Mouse (Mus musculus) spleen, embryonic (tissue): ENCODE measurements at regions not wholly inside any gene's neighbourhood (a gene's known extent, or its start where the extent isn't known, plus 50 kb on each side); places are given as distances from the start of the nearest gene placed in this dataset.
"Not testable (repeated sequence)": the region's sequence is repeated elsewhere in the genome, so short reads cannot be mapped to it uniquely, and the experiment has no call there.

Source experiments
- CTCF ChIA-PET: fragments of 350-600 bp; sonication (Branson Sonifier 250); formaldehyde crosslinking; loops from one replicate; lab custom pipeline; 2022; lab: Charles Lee

DNA sequence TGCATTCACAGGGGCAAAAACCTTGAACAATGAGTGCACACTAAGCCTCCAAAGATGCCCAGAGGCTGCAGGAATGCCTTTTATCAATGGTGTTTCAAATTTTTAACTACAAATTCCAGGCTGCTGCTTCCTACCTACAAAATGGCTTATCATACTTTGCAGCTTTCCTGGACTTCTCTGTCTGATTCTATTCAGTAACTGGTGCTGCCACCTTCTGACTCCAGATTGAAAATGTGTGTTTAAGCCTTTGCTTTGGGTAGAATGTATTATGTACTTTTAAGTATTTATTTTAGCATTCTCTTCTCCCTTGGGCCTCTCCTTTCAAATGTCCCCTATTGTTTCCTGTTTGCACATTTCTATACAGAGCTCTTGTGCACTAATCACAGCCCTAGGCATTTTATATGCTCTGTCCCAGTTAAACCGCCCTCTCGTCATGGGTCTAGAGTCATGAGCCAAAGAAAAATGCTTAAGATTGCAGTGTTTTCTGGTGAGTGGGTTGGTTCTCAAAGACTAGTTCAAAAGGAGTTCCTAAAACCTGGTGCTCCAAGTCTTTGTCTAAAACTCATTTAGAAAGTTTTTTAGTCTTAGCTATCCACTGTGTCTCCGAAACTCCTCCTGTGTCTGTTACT lies 472.3 kb upstream of the Dpp10 start:
- CTCF ChIA-PET = no interaction called here

DNA sequence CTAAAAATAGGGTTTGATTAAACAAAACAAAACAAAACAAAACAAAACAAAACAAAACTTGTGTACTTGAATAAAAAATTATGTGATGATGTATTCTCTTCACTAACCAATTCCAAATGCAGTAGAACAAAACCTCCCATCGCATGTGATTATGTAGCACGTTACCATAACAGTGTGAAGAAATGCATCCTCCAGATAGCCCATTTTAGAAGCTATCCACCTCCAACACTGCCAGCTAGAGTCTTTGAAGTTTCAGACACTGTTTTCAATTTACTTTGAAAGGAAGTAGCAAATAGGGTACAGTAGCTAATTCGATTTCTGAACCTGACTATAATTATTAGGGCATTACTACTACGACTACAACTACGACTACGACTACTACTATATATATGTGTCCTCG lies 465.1 kb upstream of the Dpp10 start:
- CTCF ChIA-PET = no interaction called here

DNA sequence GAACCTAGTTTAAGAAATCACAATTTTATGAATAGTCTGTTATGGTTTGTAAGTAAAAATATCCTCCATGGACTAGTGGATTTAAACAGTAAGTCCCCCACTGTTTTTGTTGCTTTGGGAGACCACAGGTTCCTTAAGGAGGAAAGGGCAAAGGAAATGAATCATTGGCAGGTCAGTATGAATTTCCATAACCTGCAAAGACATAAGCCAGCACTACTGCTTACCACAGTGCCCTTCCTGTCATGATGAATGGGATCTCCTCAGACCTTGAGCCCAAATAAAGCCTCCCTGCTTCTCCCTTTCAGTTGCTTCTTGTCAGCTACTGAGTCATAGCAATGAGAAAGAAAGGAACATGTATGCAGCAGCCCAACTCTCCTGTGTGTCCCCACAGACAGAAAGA lies 443.1 kb upstream of the Dpp10 start:
- CTCF ChIA-PET = no interaction called here

DNA sequence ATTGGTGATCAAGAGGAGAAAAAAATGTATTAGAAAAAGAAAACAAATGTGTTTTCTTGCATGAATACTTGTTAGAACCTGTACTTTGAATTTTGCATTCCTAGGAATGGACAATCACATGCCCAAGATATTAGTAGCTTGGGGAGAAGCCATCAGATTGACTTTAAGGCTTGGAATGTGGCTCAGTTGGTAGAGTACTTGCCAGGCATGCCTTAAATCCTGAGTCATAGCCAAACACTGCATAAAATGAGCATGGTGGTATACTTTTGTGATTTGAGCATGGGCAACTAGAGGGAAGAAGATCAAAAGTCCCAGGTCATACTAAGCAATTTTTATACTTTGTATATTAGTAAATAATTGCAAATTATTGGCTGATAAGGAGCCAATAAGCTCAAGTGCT lies 442.6 kb upstream of the Dpp10 start:
- CTCF ChIA-PET = no interaction called here

DNA sequence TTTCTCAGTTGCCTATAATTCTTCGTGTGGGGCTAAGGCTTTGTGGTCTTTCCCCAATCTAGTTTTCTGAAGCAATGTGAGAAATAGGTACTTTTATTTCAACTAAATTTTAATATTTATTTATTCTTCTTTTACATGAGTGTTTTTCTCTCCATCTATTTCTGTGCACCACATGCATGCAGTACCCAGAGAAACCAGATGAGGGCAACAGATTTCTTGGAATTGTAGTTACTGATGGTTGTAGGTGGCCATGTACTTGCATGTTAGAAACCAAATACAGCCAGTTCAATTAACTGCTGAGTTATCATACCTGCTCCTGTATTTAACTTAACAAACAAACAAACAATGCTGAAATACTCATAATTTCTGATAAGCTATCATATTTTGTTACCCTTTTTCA lies 404.8 kb upstream of the Dpp10 start:
- CTCF ChIA-PET = no interaction called here

DNA sequence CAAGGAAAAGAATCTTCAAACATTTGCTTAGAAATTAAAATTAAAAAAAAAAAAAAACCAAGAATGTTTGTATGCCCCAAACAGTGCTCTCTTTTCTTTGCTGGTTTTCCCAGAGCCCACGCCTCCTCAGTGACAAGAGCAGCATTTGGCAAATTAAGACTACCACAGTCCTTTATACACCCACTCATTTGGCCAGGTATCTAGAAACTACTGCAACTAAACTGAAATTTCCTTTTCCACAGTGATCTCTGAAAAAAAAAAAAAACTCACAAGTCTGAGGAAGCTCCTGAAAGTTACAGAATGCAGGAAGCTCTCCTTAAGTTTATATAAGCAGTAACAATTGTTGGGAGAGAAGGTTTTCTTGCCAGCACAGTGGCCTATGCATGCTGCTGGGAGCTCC lies 394.2 kb upstream of the Dpp10 start:
- CTCF ChIA-PET = interaction anchor here (0.6 kb wide), 1 partner anchor 954 kb away, joined by 3 read pairs; no protein-coding TSS in a partner anchor

DNA sequence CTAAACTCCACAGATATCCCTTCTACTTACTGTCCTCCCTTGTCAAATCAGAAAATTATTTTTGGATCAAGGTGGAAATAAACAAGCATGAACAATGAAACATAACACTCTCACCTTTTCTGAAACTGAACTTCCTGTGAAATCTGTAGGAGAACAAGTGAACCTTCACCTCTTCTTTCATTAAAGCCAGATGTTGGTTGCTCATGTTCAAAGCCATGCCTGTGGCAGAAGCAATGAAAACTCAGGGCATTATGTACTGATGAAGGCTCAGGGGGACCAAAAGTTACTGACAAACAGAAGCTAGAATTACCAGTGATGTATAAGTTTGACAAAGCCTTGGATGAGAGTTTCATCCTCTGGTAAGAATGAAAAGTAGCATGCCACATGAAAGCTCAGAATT lies 390.5 kb upstream of the Dpp10 start:
- CTCF ChIA-PET = no interaction called here

DNA sequence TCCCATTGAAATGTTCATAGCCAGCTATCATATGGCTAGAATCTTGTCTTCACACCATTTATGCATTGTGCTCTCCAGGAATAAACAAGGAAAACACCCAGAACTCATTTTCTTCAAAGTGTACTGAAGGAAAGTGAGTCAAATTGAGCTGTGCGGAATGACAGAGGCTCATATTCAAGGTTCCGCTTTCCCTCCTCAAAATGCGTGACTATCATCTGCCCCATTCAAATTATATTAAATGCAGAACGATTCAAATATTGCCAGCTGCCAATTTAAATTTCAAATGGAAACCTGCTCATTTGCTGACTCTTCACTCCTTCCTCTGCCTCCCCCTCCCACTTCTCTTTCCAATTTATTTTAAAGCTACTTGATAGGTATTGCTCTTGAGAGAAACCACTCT lies 384.2 kb upstream of the Dpp10 start:
- CTCF ChIA-PET = no interaction called here

DNA sequence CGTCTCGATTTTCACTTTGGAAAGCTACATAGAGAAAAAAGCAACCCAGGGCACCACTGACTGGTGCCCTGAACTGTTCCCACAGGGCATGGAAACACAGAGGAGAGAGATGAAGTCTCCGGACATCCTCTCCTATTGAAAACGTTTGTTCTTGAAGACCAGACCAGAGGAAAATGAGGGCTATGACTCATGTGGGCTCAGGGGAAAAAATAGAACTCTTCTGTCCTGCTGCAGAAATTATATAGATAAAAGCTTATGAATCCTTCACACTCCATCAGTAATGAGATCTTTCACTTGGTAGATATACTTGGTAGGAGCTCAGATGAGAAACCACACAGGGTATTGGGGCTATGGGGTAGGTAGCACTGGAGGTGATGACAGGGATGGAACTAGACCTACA lies 371.4 kb upstream of the Dpp10 start:
- CTCF ChIA-PET = no interaction called here

DNA sequence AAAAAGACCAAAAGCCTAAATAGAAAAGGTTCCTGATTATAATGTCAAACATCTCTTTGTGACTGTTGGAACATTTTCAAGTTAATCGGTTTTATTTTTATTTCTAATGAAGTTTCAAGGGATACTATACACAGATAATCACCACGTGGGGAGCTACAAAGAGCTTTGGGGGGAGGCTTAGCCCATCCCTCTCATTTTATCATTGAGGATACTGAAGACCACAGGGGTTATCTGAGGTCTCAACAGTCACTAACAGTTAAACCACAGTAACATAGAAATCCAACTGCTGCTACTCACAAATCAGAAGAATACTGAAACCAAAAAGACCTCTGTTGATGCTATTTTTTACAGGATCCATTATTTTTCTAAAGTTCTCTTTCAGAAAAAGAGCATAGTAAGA lies 364.9 kb upstream of the Dpp10 start:
- CTCF ChIA-PET = no interaction called here

DNA sequence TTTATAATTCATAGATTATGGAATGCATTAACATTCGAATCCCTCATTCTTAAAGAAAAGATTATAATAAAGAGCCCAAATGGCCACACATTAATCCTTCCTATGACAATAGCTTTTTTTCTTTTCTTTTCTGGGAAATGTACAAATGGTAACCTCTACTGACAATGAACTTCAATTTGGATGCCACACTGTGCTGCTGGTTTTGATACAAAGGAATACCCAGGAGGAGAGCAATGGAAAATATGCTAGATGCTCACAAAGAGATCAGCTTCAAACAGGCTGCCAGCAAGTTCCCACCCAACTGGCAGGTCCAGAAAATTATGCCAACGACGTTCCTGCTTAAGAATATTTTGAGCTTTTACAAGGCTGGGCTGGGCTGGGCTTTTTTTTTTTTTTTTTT lies 364.4 kb upstream of the Dpp10 start:
- CTCF ChIA-PET = no interaction called here

DNA sequence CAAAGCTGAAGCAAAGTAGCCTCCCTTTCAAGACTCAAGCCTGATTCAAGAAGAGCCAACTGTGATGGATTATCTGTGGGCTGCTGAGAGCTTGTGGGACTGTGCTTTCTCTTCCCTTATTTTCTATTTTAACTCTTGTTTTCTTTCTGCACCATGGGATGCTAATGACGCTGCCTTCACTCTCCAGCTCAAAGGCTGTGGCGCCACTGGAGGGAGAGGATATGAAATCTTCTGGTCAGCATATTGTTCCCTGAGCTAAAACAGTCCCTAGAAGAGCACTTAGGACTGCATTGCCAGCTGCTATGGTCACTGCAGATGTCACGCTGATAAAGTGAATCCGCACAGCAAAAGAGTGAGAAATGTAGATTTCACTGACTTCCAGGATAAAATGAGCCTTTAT lies 324.2 kb upstream of the Dpp10 start:
- CTCF ChIA-PET = no interaction called here

DNA sequence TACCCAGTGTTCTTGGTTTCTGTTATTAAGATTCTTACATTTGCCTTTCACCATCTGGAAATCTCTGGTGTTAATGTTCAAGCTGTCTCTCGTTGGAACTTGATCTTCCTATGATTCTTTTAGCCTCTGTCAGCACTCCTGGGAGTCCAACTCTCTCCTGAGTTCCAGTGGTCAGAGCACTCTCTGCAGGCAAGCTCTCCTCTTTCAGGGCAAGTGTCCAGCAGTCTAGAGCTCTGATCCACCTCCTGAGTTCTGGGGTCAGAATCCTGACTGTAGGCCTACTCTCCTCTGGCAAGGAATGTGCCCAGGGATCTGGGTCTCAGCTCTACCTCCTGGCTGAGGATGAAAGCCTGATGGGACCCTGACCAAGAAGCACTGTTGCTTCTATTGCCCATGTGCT lies 303.1 kb upstream of the Dpp10 start:
- CTCF ChIA-PET = not testable (repeated sequence)

DNA sequence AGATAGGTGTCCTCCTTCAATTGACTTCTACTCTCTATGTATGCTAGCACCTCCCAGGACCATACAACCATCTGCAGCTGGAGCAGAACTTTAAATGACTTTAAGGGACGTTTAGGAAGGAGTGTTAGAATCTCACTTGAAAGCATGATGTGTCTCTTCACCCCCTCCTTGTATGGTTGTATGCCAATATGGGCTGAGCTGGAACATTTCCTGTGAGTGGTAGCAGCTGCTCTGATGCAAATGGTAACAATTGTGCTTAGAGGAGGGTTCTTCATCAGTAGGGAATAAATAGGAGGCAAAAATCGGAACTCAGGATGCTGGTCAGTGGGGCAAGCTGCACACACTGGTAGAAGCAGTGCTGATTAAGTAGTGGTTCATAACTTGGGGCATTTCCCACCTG lies 294.1 kb upstream of the Dpp10 start:
- CTCF ChIA-PET = no interaction called here

DNA sequence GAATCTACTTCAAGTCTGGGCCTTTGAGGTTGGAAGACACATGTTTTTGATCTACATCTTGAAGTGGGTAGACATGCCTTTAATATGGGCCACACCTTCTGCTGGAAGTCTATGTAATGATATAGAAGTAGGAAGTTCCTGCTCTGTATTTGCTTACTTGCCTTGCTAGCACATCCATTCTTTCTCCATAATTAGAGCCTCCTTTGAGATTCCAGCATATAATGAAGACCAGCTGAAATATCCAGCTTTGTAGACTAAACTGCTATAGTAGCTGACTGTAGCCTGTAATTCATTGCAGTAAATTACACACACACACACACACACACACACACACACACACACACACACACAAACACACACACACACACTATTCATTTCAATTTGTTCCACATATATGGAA lies 293.3 kb upstream of the Dpp10 start:
- CTCF ChIA-PET = no interaction called here

DNA sequence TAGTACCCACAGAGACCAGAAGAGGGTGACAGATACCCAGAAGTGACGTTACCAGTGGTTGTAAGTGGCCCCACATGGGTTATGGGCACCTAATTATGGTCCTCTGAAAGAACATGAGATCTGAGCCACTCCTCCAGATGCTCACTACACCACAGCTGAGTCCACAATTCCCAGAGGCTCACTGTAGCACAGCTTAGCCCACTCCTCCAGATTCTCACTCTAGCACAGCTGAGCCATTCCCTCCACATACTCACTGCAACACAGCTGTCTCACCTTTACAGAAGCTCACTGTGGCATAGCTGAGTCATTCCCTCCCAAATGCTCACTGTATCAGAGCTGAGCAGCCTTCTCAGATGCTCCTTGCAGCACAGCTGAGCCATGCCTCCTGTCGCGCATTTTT lies 286.9 kb upstream of the Dpp10 start:
- CTCF ChIA-PET = no interaction called here
